Mouse (Mus musculus) CD4-positive, CD25-positive, alpha-beta regulatory T cell, adult 4 months (primary cell): ENCODE data around the gene St3gal4. TPM values are rescaled to one million over a fixed set of nuclear protein-coding genes. Genes with fewer than 3 reads are reported as not detected.

Experiments used
- ATAC-seq: one replicate; pipeline ENCODE4 v1.8.0; 2017
- polyA plus RNA-seq, 2 experiments: library from polyadenylated mRNA; unstranded; fragments of 100-300 nt; shearing (Covaris generic); gene quantifications; one replicate each; pipeline ENCODE4 v1.2.1; 2017

The St3gal4 gene
- polyA plus RNA-seq, 2 experiments from 2014 or later = 16.8 to 22.5 TPM

GRCm38 (mm10) chr9:35128564-35128963 is 9.5 kb upstream of the St3gal4 start:
- no peak for ATAC-seq

GRCm38 (mm10) chr9:35127561-35127960 is 8.5 kb upstream of the St3gal4 start:
- ATAC-seq = no peak

GRCm38 (mm10) chr9:35127147-35127546 is 8.1 kb upstream of the St3gal4 start:
- ATAC-seq = no peak

- ATAC-seq = no peak
These were observed 5.5 kb upstream of the St3gal4 start for GRCm38 (mm10) chr9:35124678-35124955.

- ATAC-seq = peak; percentile 76
These were observed 5.0 kb upstream of the St3gal4 start for GRCm38 (mm10) chr9:35123804-35124677.

- peak; percentile 24 for ATAC-seq
These were observed 4.4 kb upstream of the St3gal4 start for GRCm38 (mm10) chr9:35123456-35123803.

- peak; percentile 51 for ATAC-seq
These were observed 3.6 kb upstream of the St3gal4 start for GRCm38 (mm10) chr9:35122551-35123266.

- no peak for ATAC-seq
These were observed 505 bp downstream of the St3gal4 start for GRCm38 (mm10) chr9:35118563-35118962.

- peak; percentile 66 for ATAC-seq
These were observed 1.4 kb downstream of the St3gal4 start for GRCm38 (mm10) chr9:35117384-35118295.

GRCm38 (mm10) chr9:35116391-35117381 is 2.4 kb downstream of the St3gal4 start:
- peak; percentile 64 for ATAC-seq

GRCm38 (mm10) chr9:35115804-35116203 is 3.3 kb downstream of the St3gal4 start:
- ATAC-seq = no peak

- no peak for ATAC-seq
These were observed 3.8 kb downstream of the St3gal4 start for GRCm38 (mm10) chr9:35115299-35115698.

- no peak for ATAC-seq
These were observed 4.8 kb downstream of the St3gal4 start for GRCm38 (mm10) chr9:35114234-35114633.

- no peak for ATAC-seq
These were observed 7.0 kb downstream of the St3gal4 start for GRCm38 (mm10) chr9:35111941-35112595.

- ATAC-seq = no peak
These were observed 7.6 kb downstream of the St3gal4 start for GRCm38 (mm10) chr9:35111446-35111845.

- ATAC-seq = no peak
These were observed 8.5 kb downstream of the St3gal4 start for GRCm38 (mm10) chr9:35110567-35110966.

- no peak for ATAC-seq
These were observed 9.0 kb downstream of the St3gal4 start for GRCm38 (mm10) chr9:35110051-35110450.

GRCm38 (mm10) chr9:35108916-35109315 is 10.2 kb downstream of the St3gal4 start:
- no peak for ATAC-seq

- ATAC-seq = no peak
These were observed 11.0 kb downstream of the St3gal4 start for GRCm38 (mm10) chr9:35108066-35108465.

GRCm38 (mm10) chr9:35107396-35107795 is 11.7 kb downstream of the St3gal4 start:
- no peak for ATAC-seq
